Mouse (Mus musculus) small intestine, adult 2 months (tissue): Measurements from ENCODE around the gene Chmp3.

Experiments used
- CTCF ChIP-seq: fragments of 200-500 bp; IDR thresholded peaks from 2 replicates; pipeline ENCODE4 v1.5.1; 2012; ENCODE audit warnings: low read depth, mild to moderate bottlenecking, control low read depth, inconsistent platforms, low read length, moderate library complexity, mixed read lengths; ENCODE audit not compliant: insufficient replicate concordance, insufficient read length; ENCODE audit errors: extremely low read depth
- POLR2A ChIP-seq: fragments of 200-500 bp; IDR thresholded peaks from 2 replicates; pipeline ENCODE4 v1.6.1; 2012; ENCODE audit warnings: low read depth, mild to moderate bottlenecking, control low read depth, inconsistent platforms, low read length, moderate library complexity

DNA sequence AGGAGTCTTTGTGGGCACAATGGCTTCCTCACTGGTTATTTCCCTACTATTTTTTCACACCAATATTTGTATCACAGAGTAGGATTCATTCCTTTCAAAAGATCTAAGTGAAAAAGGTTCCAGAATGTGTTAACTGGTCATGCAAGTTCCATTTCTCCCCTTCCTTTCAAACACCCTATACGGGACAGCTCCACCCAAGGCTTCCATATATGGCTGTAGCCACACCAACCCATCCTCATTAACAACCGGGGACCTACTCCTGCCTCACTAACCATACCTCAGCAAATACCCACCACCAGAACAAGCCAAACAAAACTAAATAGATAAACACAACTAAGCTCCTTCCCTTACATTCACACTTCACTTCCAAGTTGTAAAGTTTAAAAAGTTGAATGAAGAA lies 87.6 kb downstream of the Chmp3 start:
- TF ChIP-seq POLR2A, result no peak
- no peak for TF ChIP-seq CTCF
